Mouse (Mus musculus) R1 (cell line): ENCODE results near the gene Skil.
A peak's percentile ranks its signal among the peaks of the same experiment; 100 is the strongest.

ENCODE experiments used
- DNase-seq: peaks from one replicate; pipeline ENCODE4 v3.0.0-alpha.2; 2018; ENCODE audit warnings: low read depth, low spot score

Gene Skil

DNA sequence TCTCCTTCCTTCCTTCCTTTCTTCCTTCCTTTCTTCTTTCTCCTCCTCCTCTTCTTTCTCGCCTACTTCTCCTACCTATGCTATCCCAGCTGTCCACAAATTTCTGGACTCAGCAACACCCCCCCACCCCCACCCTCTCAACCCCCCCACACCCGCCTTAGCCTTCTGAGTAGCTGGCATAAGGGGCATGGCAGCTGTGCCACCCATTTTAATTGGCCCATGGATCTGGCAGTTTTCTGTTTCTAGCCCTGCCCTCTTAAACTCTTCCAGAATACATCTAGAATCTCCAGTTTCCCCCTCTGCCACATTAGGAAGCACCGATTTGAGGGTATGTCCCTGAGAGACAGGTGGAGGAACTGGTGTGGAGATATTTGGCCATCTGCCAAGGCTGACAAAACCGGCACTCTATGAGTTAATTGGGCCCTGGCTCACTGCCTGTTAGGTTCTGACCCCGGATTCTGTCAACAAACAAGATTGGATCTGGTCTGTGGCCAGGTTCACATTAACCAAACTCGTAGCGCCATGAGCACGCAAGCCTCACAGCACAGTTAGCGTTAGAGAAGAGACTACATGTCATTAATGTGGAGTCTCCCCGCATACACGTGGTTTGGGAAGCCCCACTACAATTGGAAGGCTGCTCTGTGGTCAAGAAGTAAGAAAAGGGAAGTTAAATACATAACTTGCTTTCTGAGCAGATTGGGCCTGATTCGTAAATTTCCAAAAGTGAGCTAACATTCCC lies 11.2 kb upstream of the Skil start:
- DNase-seq = no peak

DNA sequence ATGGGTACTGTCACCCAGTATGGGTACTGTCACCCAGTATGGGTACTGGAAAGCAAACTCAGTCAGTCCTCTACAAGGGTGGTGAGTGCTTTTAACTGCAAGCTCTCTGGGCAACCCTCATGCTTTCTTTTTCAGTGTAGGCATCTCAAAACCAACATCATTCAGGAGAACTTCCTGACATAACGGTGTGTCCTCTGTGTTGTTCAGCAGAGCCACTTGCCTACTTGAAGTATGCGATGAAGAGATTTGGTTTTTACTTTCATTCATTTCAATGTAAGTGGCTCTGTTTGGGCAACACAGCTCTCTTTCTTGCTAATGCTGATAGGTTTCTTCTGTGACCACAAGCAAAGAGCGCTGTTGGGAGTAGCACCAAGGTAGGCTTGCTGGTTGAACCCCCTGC lies 9.9 kb upstream of the Skil start:
- DNase-seq = no peak

DNA sequence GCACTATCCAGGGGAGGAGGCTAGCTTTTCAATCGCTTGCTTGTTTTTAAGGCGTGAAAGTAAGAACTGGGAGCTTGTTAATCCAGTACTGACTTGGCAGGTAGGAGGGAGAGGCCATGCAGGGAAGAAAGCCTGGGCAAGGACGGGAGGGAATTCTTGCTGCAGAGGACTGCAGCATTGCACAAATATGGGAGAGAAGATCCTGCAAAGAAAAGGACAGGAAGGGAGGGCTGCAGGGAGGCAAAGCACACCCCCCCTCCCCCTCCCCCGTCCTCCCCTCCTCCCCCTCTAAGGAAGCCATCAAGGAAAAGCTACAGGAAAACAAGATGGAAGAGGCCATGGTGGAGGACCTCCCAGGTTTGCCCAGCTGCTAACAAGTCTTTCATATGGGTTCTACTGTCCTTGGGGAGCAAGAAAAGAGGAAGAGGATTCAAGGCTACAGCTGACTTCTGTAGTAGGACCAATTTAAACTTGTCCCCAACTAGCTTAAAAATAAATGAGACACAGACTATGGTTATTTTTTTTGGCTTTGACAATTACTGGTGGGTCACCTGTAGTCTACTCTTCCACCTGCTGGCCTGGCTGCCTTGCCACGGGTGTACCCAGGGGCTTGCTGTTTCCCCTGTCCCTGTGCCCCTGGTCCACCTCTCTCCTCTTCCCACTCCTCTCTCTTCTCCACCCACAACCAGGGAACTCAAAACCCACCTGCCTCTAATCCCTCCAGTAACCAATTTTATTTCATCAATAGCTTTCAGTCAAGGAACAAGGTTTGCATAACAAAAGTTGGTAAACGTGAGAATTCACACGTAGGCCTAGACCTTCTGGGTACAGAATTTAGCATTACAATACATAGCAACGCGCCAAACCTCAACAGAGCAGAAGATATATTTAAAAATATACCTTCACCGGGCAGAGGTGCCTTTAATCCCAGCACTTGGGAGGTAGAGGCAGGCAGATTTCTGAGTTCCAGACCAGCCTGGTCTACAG lies 5.8 kb upstream of the Skil start:
- peak; percentile 89 for DNase-seq

DNA sequence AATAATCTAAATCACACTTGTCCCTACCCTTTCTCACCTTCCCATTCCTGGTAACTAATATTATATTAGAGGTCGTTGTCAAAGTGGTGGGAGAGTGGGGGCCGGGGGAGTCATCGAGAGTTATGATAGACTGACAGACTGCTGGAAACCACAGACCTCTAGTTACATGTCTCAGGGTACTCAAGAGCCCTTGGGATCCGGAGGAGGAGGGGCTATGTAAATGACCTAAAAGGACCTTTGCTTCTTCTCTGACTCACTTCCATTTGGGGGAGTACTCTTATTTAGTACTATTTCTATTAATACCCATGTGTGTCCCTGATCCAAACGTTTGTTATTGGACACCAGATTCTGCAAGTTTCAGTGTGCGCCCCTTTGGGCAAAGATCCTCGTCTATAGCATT lies 4.9 kb upstream of the Skil start:
- peak; percentile 55 for DNase-seq

DNA sequence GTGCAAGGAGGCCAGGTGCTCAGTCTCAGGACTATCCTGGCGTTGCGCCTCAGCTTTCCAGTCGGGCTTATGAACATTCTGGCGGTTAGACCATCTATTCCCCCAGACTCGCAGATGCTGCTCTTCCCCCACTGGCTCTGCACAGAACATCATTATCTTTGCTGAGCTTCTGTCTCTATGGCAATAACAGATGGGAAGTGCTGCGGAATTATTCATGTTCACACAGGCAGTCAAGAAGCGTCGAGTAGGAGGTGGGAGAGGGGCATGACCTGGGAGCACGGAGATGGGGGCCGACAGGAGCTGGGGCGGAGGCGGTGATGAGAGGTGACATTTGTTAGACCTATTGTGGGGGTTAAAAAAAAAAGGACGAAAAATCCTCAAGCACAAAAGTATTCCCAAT lies 1.7 kb upstream of the Skil start:
- DNase-seq = peak; percentile 74

DNA sequence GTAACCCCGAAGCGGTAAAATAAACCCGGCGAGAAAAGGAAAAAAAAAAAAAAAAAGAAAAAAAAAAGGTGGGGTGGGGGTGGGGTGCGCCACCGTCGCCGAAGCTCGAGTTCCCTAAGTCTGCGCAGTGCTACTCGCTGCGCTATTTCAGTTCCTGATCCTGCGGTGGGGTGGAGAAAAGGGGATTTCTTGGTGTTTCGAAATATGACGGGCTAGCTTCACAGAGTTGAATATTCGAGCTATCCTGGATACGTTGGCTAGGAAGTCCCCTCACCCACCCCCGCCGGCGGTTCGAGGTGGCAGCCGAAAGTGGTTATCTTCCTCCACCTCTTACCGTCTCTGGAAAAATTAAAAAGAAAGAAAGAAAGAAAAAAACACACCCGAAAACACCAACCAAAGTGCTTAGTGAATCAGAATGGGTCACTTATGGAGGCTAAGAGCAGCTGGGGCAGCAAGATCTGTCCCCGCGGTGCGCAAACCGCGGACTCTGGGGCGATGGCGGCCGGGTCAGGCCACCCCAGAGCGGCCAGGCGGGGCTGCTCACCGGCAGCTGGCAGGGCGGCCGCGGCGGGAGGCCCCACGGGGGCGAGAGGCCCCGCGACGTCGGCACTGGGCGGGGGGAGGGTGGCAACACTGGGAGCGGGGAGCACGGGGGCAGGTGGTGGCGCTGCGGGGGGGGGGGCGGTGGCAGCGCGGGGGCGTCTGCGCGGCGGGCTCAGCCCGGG lies 1.1 kb upstream of the Skil start:
- DNase-seq = peak; percentile 81

DNA sequence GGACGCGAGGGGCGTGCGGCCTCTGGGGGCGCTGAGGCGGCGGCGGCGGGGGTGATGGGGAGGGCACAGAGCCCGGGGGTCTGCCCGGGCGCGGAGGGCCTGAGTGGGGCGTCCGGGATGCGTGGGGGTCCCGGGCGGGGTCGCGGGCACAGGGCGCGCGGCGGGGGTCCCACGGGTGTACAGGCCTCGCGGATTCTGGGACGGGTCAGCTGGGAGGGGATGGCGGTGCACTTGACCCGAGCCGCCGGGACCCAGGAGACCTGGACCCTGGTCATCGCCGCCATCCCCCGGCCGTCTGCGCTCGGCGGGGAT lies 277 bp downstream of the Skil start:
- DNase-seq = no peak

DNA sequence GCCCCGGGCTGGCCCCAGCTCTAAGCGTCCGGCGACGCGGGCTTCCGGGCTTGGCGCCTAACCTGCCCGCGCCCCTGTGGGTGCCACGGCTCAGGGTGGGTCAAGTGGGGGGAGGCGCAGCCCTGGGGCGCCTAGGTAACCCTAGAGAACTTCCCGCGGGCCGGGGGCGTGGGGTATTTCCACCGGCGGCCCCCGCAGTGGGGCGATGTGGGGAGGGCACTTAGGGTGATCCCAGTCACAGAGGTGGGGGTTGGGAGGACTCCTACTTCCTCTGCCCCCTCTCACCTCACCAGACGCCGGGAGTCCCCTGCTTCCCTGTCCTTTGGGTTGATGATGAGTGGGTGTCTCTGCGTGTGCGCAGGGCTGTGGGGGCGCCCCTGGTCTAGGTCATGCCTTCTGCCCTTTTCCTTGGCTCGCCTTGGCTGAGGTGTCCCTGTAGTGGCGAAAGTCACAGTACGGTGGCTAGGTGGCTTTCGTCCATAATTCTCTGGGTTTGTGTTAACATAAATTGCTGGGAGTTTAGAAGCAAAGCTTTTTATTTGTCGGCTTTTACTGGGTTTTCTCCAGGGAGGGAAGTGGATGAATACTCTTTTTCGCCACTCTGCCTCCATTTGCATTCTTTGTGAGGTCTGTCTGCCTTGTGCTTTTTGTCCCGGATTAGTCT lies 765 bp downstream of the Skil start:
- DNase-seq = peak; percentile 52

DNA sequence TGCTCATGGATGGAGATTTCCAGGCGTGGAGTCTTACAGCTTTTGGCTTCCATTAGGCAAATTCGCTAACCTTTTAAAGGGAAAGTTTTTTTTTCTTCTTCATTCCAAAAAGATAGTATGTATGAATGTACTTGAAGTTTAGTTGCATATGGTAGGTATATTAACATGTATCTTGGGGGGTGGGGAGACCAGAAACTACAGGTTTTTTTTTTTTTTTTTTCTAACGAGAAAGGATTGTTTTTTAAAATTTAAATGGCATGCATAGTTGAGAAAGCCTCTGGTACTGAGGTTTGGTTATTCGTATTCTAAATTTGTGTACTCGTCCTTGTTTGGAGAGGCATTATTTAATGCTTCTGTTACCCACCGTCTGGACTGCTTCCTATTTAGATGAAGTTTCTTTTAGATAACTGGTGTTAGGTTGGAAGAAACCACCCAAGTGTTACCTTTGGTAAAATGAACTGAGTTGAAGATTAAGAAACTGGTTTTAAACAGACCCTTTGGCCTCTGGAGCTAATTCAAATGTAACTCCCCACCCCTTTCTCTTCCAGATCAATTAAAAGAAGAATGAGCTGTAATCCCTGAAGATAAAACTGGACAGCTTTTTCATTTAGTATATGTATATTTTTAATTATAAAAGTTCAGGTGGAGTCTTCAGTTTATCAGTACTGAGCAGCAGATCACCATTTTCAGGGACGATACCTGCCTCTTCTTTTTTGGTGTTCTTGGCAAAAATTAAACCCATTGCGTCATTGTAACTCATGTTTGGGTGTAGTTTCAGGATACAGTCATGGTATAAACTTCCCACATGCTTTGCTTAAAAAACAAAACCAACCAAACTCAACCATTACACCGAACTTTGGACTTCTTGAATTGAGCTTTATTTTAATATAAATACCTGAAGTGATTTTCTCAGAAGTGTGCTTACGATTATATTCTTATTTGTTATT lies 1.6 kb downstream of the Skil start:
- no peak for DNase-seq

DNA sequence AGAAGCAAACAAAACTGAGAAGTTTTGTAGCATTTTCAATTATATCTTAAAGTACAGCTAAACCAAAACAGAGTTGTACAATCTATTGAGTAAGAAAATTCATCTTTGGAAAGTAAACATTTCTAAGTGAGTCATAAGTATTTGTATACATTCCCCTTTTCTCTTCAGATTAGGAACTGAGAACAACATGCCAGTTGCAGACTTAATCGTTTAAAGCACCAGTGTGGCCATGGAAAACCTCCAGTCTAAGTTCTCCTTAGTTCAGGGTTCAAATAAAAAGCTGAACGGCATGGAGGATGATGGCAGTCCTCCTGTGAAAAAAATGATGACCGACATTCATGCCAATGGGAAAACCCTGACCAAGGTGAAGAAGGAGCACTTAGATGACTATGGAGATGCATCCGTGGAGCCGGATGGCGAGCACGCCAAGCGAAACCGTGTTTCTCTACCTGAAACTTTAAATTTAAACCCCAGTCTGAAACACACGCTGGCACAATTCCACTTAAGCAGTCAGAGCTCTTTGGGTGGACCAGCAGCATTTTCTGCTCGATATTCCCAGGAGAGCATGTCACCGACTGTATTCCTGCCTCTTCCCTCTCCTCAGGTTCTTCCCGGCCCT lies 2.4 kb downstream of the Skil start:
- DNase-seq = no peak

DNA sequence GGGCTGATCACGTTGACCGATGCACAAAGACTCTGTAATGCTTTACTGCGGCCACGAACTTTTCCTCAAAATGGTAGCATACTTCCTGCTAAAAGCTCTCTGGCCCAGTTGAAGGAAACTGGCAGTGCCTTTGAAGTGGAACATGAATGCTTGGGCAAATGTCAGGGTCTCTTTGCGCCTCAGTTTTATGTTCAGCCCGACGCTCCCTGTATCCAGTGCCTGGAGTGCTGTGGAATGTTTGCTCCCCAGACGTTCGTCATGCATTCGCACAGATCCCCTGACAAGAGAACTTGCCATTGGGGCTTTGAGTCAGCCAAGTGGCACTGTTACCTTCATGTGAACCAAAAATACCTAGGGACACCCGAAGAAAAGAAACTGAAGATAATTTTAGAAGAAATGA lies 3.1 kb downstream of the Skil start:
- peak; percentile 18 for DNase-seq

DNA sequence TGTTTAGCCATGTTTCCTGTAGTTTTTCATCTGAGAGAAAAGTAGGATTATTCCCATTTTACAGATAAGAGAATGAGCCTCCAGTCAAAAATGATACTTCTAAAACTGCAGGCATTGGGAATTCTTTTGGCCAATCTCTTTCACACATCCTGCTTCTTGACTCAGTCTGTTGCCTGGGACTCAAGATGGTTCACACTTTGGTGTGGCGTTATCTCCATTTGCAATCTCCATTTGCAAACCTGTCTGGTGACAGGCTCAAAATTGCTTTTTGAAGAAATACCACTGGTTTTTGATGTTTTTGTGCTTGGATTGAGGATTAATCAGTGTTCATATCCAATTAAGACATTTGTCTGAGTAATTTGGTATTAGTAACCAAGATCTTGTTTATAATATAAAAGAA lies 3.7 kb downstream of the Skil start:
- DNase-seq = no peak

DNA sequence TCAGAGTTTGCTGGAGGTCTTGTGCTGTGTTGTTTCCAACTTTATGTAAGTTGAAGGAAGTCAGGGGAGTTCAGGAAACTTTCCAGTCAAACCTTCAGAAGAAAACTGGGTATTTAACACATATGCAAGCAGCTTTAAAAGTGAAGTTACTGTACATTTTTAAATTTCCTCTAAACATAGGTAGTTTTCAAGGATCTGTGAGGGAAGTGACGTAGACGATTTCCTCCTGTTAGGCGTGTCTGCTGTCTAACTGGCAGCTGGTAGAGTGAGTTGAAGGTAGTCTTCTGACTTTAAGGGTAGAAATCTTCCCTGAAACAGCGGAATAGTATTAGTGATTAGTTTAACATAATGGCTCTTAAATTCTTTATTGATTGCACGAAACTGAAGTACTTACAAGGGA lies 5.2 kb downstream of the Skil start:
- no peak for DNase-seq

DNA sequence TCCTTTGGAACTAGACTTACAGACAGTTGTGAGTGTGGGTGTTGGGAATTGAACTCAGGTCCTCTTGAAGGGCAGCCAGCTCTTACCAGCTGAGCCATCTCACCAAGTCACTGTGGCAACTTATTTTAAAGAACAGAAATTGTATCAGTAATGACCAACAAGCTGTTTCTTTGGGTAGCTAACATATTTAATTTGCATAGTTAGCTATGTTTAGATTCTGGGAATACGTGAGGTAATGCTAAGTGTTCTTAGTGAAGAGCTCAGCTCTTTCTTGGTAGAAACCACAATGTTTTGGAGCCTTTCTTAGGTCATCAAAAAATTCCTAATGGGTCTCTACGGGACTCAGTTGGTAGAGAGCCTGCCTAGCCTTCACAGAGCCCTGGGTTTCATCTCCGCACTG lies 5.9 kb downstream of the Skil start:
- no peak for DNase-seq

DNA sequence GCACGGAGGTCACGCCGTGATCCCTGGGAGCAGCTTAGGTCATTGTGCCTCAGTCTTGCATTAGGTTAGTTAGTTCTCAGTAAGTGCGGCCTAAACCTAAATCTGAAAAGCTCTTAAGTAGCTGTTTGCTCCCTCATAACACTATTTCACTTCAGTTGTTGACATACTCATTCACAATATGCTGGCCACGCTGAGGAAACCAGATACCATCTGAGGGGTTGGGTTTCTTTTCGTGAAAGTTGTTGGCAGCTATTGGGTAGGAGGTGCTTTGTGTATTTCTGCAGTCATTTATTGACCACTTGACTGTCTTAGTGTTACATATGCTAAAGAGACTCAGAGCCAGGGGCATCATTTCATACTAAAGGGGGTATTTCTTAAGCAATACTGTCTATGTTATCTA lies 10.1 kb downstream of the Skil start:
- DNase-seq = peak; percentile 15

DNA sequence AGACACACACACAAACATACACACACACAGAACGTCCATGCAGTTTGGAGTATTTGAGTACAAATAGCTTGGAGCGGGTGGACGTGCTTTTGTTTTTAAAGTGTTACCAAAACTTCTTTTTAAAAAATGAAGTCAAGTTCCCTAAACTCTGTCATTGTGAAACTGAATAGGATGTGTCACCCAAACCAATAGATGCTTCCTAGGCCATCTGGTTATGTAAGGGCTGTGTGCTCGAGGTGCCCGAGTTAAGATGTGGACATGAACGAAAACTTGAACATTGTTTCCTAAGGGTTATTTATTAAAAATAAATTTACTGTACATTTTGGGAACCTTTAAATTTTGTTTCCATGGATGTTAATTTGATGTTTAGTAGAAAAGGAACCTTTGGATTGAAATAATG lies 11.7 kb downstream of the Skil start:
- DNase-seq = no peak

DNA sequence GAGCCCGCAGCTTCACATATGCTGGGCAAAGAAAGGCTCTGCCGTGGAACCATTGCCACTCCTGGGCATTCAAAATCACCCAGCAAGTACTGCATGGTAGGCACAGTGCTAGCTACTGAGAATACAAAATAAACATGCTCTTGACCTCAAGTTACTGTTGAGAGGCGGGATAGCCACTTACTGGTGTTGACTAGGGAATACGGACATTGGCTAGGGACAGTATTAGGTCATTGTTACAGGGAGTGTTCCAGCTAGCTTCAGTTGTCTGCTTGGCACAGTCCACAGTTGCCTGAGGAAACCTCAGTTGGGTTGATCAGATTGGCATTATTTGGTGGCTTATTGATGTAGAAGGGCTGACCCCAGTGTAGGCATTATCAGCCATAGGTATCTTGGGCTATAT lies 12.8 kb downstream of the Skil start:
- no peak for DNase-seq

DNA sequence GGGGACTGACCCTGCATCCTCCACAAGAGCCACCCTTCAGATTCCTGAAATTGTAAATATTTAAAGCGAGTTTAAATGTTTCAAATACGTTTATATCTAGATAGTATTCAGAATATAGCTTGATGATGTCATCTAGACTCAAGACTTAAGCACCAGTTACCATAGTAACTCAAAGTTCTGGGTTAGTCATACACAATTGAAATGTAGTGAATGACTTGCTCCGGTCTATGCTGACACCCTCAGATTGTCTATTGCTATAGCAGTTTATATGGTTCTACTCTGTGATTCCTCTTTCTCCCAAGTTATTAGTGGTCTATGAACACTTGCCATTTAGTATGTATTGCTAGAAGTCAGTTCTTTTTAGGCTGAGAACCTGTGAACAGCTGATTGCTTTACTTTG lies 14.2 kb downstream of the Skil start:
- DNase-seq = no peak

DNA sequence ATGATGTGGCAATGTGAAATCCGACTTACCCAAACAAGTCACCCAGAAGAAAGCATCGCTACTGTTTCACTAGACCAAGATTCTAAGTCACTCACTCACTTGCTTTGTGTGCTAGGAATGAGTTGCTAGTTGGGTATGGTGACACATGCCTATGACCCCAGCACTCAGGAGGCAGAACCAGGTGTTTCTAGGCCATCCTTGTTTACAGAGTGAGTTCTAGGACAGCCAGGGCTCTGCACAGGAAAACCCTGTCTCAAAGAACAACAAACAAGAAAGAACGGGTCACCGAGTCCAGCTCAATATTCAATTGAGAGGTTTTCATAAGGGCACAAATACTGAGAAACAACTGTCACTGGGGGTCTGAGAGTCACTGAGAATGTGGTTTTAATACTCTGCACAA lies 28.2 kb downstream of the Skil start:
- DNase-seq = no peak

DNA sequence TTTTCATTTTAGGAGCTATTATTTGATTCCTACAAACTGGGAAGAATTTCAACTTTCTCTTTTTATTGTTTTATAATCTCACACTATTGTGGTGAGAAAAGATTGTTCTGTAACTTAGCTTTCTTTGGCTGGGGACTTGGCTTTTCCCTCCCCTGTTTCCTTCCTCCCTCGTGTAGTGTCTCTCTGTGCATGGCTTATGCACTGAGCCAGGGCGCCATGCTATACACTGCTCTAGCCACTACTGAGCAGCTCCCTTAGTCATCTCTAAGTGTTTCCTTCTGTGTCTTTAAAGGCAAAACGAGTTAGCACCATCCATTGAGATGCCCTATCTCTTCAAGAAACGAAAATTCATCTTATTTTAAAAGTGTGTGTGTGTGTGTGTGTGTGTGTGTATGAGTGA lies 31.4 kb downstream of the Skil start:
- DNase-seq = no peak
